Mouse (Mus musculus) liver, embryonic 13.5 days (tissue): Measurements from ENCODE around the gene Ccdc148. TPM values are rescaled to one million over a fixed set of nuclear protein-coding genes. Genes with fewer than 3 reads are reported as not detected.

Experiments used
- ATAC-seq: fragments of 200-750 bp; cut with Nextera tagmentation; 2 replicates; pipeline ENCODE4 v1.8.0; 2017; ENCODE audit warnings: low read depth, mild to moderate bottlenecking, moderate number of reproducible peaks, moderate library complexity
- DNase-seq: peaks from one replicate; pipeline ENCODE4 v3.0.0; 2022
- H3K27ac ChIP-seq: fragments of 300-500 bp; sonication (generic); 2 replicates; pipeline ENCODE4 v1.5.1; 2015; ENCODE audit warnings: moderate library complexity, mild to moderate bottlenecking, inconsistent platforms
- H3K27me3 ChIP-seq: fragments of 300-500 bp; sonication (generic); 2 replicates; pipeline ENCODE4 v1.6.1; 2015; ENCODE audit warnings: mild to moderate bottlenecking, inconsistent platforms
- H3K36me3 ChIP-seq: fragments of 300-500 bp; sonication (generic); 2 replicates; pipeline ENCODE4 v1.6.1; 2015; ENCODE audit warnings: mild to moderate bottlenecking, inconsistent platforms
- H3K4me1 ChIP-seq: fragments of 300-500 bp; sonication (generic); replicated peaks from 2 replicates; pipeline ENCODE4 v1.6.1; 2015; ENCODE audit warnings: inconsistent platforms
- H3K4me2 ChIP-seq: fragments of 300-500 bp; sonication (generic); 2 replicates; pipeline ENCODE4 v1.6.1; 2015; ENCODE audit warnings: inconsistent platforms, mild to moderate bottlenecking, moderate library complexity
- H3K4me3 ChIP-seq: fragments of 300-500 bp; sonication (generic); replicated peaks from 2 replicates; pipeline ENCODE4 v1.5.1; 2015; ENCODE audit warnings: mild to moderate bottlenecking, inconsistent platforms
- H3K9ac ChIP-seq: fragments of 300-500 bp; sonication (generic); 2 replicates; pipeline ENCODE4 v1.6.1; 2015; ENCODE audit warnings: mild to moderate bottlenecking, inconsistent platforms
- H3K9me3 ChIP-seq: fragments of 300-500 bp; sonication (generic); replicated peaks from 2 replicates; pipeline ENCODE4 v1.6.1; 2016; ENCODE audit warnings: inconsistent platforms
- WGBS: fragments of 180-500 bp; shearing (Covaris S2); methylation state at CpG from one replicate; pipeline ENCODE4 v1.1.7; 2015; ENCODE audit not compliant: insufficient replicate concordance; 5-methylcytosine and 5-hydroxymethylcytosine counted together
- polyA plus RNA-seq: library from polyadenylated mRNA; unstranded; fragments of >200 nt; fragmentation: Nextera tagmentation; extraction: Ambion mirVana; gene quantifications from 2 replicates; pipeline ENCODE4 v1.2.1, GENCODE M21; 2015

Ccdc148 gene
- polyA plus RNA-seq, 1 experiment from 2014 or later: 0.25 TPM

- ATAC-seq: no peak
- DNase-seq: no peak
Observed at GRCm38 (mm10) chr2:59049686-59050085, 110.8 kb downstream of the Ccdc148 start.

GRCm38 (mm10) chr2:59048775-59049451 is 111.6 kb downstream of the Ccdc148 start:
- Histone ChIP-seq H3K27ac (no peak overlapping the region), H3K9ac (no peak overlapping the region), H3K4me3 (no peak overlapping the region), H3K9me3 (no peaks in the 10 kb centered on the region), H3K36me3 (no peaks in the 10 kb centered on the region), H3K27me3 (no peaks in the 10 kb centered on the region), H3K4me2 (no peak overlapping the region), H3K4me1 (no peaks in the 10 kb centered on the region)
- 51% methylated on average over 6 of the region's 6 CpGs for WGBS
- DNase-seq (no peak), ATAC-seq (no peak)

More at GRCm38 (mm10) chr2:59049686-59050085, 110.8 kb downstream of the Ccdc148 start:
- H3K4me2 ChIP-seq: no peak overlapping the region
- H3K27ac ChIP-seq: no peak overlapping the region
- no peaks in the 10 kb centered on the region for H3K27me3 ChIP-seq
- H3K9me3 ChIP-seq: no peaks in the 10 kb centered on the region
- no peaks in the 10 kb centered on the region for H3K4me1 ChIP-seq
- WGBS: 66% methylated on average over 4 of the region's 4 CpGs
- H3K4me3 ChIP-seq: no peak overlapping the region
- no peak overlapping the region for H3K9ac ChIP-seq
- no peaks in the 10 kb centered on the region for H3K36me3 ChIP-seq

GRCm38 (mm10) chr2:59043313-59044032 is 117.0 kb downstream of the Ccdc148 start:
- WGBS: 48% methylated on average over 22 of the region's 22 CpGs
- no peaks in the 10 kb centered on the region for H3K36me3 ChIP-seq
- no peak overlapping the region for H3K9ac ChIP-seq
- H3K9me3 ChIP-seq: no peaks in the 10 kb centered on the region
- H3K27me3 ChIP-seq: no peaks in the 10 kb centered on the region
- H3K27ac ChIP-seq: no peak overlapping the region
- H3K4me2 ChIP-seq: no peak overlapping the region
- no peaks in the 10 kb centered on the region for H3K4me1 ChIP-seq
- no peak for ATAC-seq
- H3K4me3 ChIP-seq: no peak overlapping the region
- DNase-seq: no peak

- Histone ChIP-seq H3K4me1 (no peaks in the 10 kb centered on the region), H3K9me3 (no peaks in the 10 kb centered on the region), H3K36me3 (no peaks in the 10 kb centered on the region), H3K4me3 (no peak overlapping the region), H3K9ac (no peak overlapping the region), H3K4me2 (no peak overlapping the region), H3K27ac (no peak overlapping the region), H3K27me3 (no peaks in the 10 kb centered on the region)
- WGBS: 31% methylated on average over 13 of the region's 13 CpGs
- ATAC-seq (no peak), DNase-seq (no peak)
Observed at GRCm38 (mm10) chr2:59042616-59043015, 117.9 kb downstream of the Ccdc148 start.

GRCm38 (mm10) chr2:59036433-59036832 is 124.0 kb downstream of the Ccdc148 start:
- no peak for DNase-seq
- H3K27ac ChIP-seq: no peak overlapping the region
- no peak overlapping the region for H3K4me3 ChIP-seq
- H3K9ac ChIP-seq: no peak overlapping the region
- H3K4me2 ChIP-seq: no peak overlapping the region
- 60% methylated on average over 6 of the region's 6 CpGs for WGBS
- H3K27me3 ChIP-seq: no peaks in the 10 kb centered on the region
- ATAC-seq: no peak
- no peaks in the 10 kb centered on the region for H3K4me1 ChIP-seq
- no peaks in the 10 kb centered on the region for H3K9me3 ChIP-seq
- no peaks in the 10 kb centered on the region for H3K36me3 ChIP-seq

- Histone ChIP-seq H3K9ac (no peak overlapping the region), H3K4me2 (no peak overlapping the region), H3K4me1 (no peaks in the 10 kb centered on the region), H3K36me3 (no peaks in the 10 kb centered on the region), H3K27ac (no peak overlapping the region), H3K9me3 (no peaks in the 10 kb centered on the region), H3K27me3 (no peaks in the 10 kb centered on the region), H3K4me3 (no peak overlapping the region)
- WGBS: 80% methylated on average over 3 of the region's 3 CpGs
- DNase-seq (no peak), ATAC-seq (no peak)
Observed at GRCm38 (mm10) chr2:59035206-59035605, 125.3 kb downstream of the Ccdc148 start.

- ATAC-seq: no peak
- no peaks in the 10 kb centered on the region for H3K9me3 ChIP-seq
Observed at GRCm38 (mm10) chr2:59034281-59034680, 126.2 kb downstream of the Ccdc148 start.

GRCm38 (mm10) chr2:59024558-59024957 is 135.9 kb downstream of the Ccdc148 start:
- H3K4me2 ChIP-seq: no peak overlapping the region
- no peak for DNase-seq

More at GRCm38 (mm10) chr2:59034281-59034680, 126.2 kb downstream of the Ccdc148 start:
- no peak for DNase-seq
- no peaks in the 10 kb centered on the region for H3K4me1 ChIP-seq
- H3K9ac ChIP-seq: no peak overlapping the region
- no peak overlapping the region for H3K4me3 ChIP-seq
- no peak overlapping the region for H3K4me2 ChIP-seq
- H3K27me3 ChIP-seq: no peaks in the 10 kb centered on the region
- H3K27ac ChIP-seq: no peak overlapping the region
- WGBS: 65% methylated on average over 6 of the region's 6 CpGs
- no peaks in the 10 kb centered on the region for H3K36me3 ChIP-seq

GRCm38 (mm10) chr2:59007356-59007755 is 153.1 kb downstream of the Ccdc148 start:
- no peaks in the 10 kb centered on the region for H3K9me3 ChIP-seq
- H3K36me3 ChIP-seq: no peaks in the 10 kb centered on the region
- DNase-seq (no peak), ATAC-seq (no peak)
- H3K27ac ChIP-seq: no peak overlapping the region
- H3K4me3 ChIP-seq: no peak overlapping the region
- no peak overlapping the region for H3K9ac ChIP-seq
- H3K27me3 ChIP-seq: no peaks in the 10 kb centered on the region
- 77% methylated on average over 5 of the region's 5 CpGs for WGBS
- no peak overlapping the region for H3K4me2 ChIP-seq
- no peaks in the 10 kb centered on the region for H3K4me1 ChIP-seq

More at GRCm38 (mm10) chr2:59024558-59024957, 135.9 kb downstream of the Ccdc148 start:
- no peak overlapping the region for H3K9ac ChIP-seq
- no peaks in the 10 kb centered on the region for H3K27me3 ChIP-seq
- H3K4me3 ChIP-seq: no peak overlapping the region
- no peaks in the 10 kb centered on the region for H3K4me1 ChIP-seq
- H3K27ac ChIP-seq: no peak overlapping the region
- ATAC-seq: no peak
- H3K9me3 ChIP-seq: no peaks in the 10 kb centered on the region
- H3K36me3 ChIP-seq: no peaks in the 10 kb centered on the region
- WGBS: 57% methylated on average over 3 of the region's 3 CpGs

- H3K27ac ChIP-seq: no peak overlapping the region
- H3K36me3 ChIP-seq: no peaks in the 10 kb centered on the region
- WGBS: 69% methylated on average over 8 of the region's 8 CpGs
- H3K4me3 ChIP-seq: no peak overlapping the region
- ATAC-seq (no peak), DNase-seq (no peak)
- H3K27me3 ChIP-seq: no peaks in the 10 kb centered on the region
- no peak overlapping the region for H3K4me2 ChIP-seq
- H3K4me1 ChIP-seq: no peaks in the 10 kb centered on the region
- H3K9me3 ChIP-seq: no peaks in the 10 kb centered on the region
- H3K9ac ChIP-seq: no peak overlapping the region
Observed at GRCm38 (mm10) chr2:59006567-59007340, 153.7 kb downstream of the Ccdc148 start.

GRCm38 (mm10) chr2:58997151-58997550 is 163.3 kb downstream of the Ccdc148 start:
- DNase-seq (no peak), ATAC-seq (no peak)
- no peaks in the 10 kb centered on the region for H3K27me3 ChIP-seq
- no peak overlapping the region for H3K27ac ChIP-seq
- H3K9me3 ChIP-seq: no peaks in the 10 kb centered on the region
- H3K4me2 ChIP-seq: no peak overlapping the region
- no peak overlapping the region for H3K9ac ChIP-seq
- H3K4me3 ChIP-seq: no peak overlapping the region
- 40% methylated on average over 2 of the region's 2 CpGs for WGBS
- no peaks in the 10 kb centered on the region for H3K36me3 ChIP-seq
- no peaks in the 10 kb centered on the region for H3K4me1 ChIP-seq
